Mouse (Mus musculus) hindbrain, embryonic 13.5 days (tissue): ENCODE measurements around the gene Mrps34. TPM values are rescaled to one million over a fixed set of nuclear protein-coding genes. Genes with fewer than 3 reads are reported as not detected.

Experiments
- polyA plus RNA-seq: library from polyadenylated mRNA; unstranded; fragments of >200 nt; fragmentation: Nextera tagmentation; extraction: Ambion mirVana; gene quantifications from 2 replicates; pipeline ENCODE4 v1.2.1, GENCODE M21; 2015

The Mrps34 gene
- polyA plus RNA-seq, 1 experiment from 2014 or later, result 77.6 TPM

Other genes with a start within 250 kb of the Mrps34 start
- gene Slc9a3r2, start 244.8 kb upstream of the Mrps34 start, polyA plus RNA-seq, result 32.7 and 34.3 TPM in 2 replicates
- not detected in 2 replicates for gene Npw, start 236.7 kb upstream of the Mrps34 start, polyA plus RNA-seq
- gene Zfp598, start 225.4 kb upstream of the Mrps34 start, polyA plus RNA-seq, result 17.7 and 17.8 TPM in 2 replicates
- 114 and 115 TPM in 2 replicates for gene Syngr3, start 205.2 kb upstream of the Mrps34 start, polyA plus RNA-seq
- 38.7 and 38.9 TPM in 2 replicates for gene Gfer, start 199.0 kb upstream of the Mrps34 start, polyA plus RNA-seq
- 2.9 and 3.4 TPM in 2 replicates for gene Noxo1, start 198.9 kb upstream of the Mrps34 start, polyA plus RNA-seq
- gene Tbl3, start 187.5 kb upstream of the Mrps34 start, polyA plus RNA-seq, result 69.0 and 70.6 TPM in 2 replicates
- 0.27 TPM in 1 of 2 replicates, not detected in the other for gene Rnf151, start 177.1 kb upstream of the Mrps34 start, polyA plus RNA-seq
- 782 and 783 TPM in 2 replicates for gene Rps2, start 177.0 kb upstream of the Mrps34 start, polyA plus RNA-seq
- gene Ndufb10, start 170.6 kb upstream of the Mrps34 start, polyA plus RNA-seq, result 259 and 262 TPM in 2 replicates
- gene Rpl3l, start 167.3 kb upstream of the Mrps34 start, polyA plus RNA-seq, result not detected in 2 replicates
- gene Msrb1, start 158.5 kb upstream of the Mrps34 start, polyA plus RNA-seq, result 20.2 and 24.0 TPM in 2 replicates
- 0.28 and 0.45 TPM in 2 replicates for gene Hs3st6, start 142.1 kb upstream of the Mrps34 start, polyA plus RNA-seq
- gene Meiob, start 90.8 kb upstream of the Mrps34 start, polyA plus RNA-seq, result not detected in 2 replicates
- 49.7 and 51.7 TPM in 2 replicates for gene Hagh, start 55.0 kb upstream of the Mrps34 start, polyA plus RNA-seq
- 18.6 and 20.1 TPM in 2 replicates for gene Fahd1, start 44.8 kb upstream of the Mrps34 start, polyA plus RNA-seq
- gene Igfals, start 29.1 kb upstream of the Mrps34 start, polyA plus RNA-seq, result 0.17 and 0.25 TPM in 2 replicates
- 71.3 and 74.4 TPM in 2 replicates for gene Nubp2, start 8.8 kb upstream of the Mrps34 start, polyA plus RNA-seq
- 72.8 and 80.0 TPM in 2 replicates for gene Spsb3, start 8.5 kb upstream of the Mrps34 start, polyA plus RNA-seq
- 31.4 and 31.8 TPM in 2 replicates for gene Eme2, start within 50 bp of the Mrps34 start, polyA plus RNA-seq
- gene Nme3, start 1.4 kb downstream of the Mrps34 start, polyA plus RNA-seq, result 78.4 and 82.7 TPM in 2 replicates
- 79.1 and 85.0 TPM in 2 replicates for gene Mapk8ip3, start 41.9 kb downstream of the Mrps34 start, polyA plus RNA-seq
- gene Jpt2, start 65.6 kb downstream of the Mrps34 start, polyA plus RNA-seq, result 104 and 116 TPM in 2 replicates
- gene Cramp1l, start 120.7 kb downstream of the Mrps34 start, polyA plus RNA-seq, result 6.3 and 7.1 TPM in 2 replicates
- gene Ift140, start 121.0 kb downstream of the Mrps34 start, polyA plus RNA-seq, result 18.3 and 18.8 TPM in 2 replicates
- 10.8 and 11.5 TPM in 2 replicates for gene Tmem204, start 188.5 kb downstream of the Mrps34 start, polyA plus RNA-seq
- gene Telo2, start 220.9 kb downstream of the Mrps34 start, polyA plus RNA-seq, result 41.9 and 45.5 TPM in 2 replicates
- not detected in 2 replicates for gene Ptx4, start 225.6 kb downstream of the Mrps34 start, polyA plus RNA-seq
- 24.9 and 30.4 TPM in 2 replicates for gene Clcn7, start 238.3 kb downstream of the Mrps34 start, polyA plus RNA-seq